Mouse (Mus musculus): ENCODE measurements around the gene Wdr4.
"Not testable (repeated sequence)": the region's sequence is repeated elsewhere in the genome, so short reads cannot be mapped to it uniquely, and the experiment has no call there.

The Wdr4 gene

GRCm38 (mm10) chr17:31519946-31520838 lies at the start of gene Wdr4, which contains the start of gene Ndufv3:
TSS of gene Wdr4 (minus strand) at chr17:31519980.
TSS of gene Ndufv3 (plus strand) at chr17:31520115.
- peak; percentile 99 for DNase-seq

GRCm38 (mm10) chr17:31566276-31566675 lies 46.5 kb upstream of the Wdr4 start:
- DNase-seq: no peak

- peak; percentile 72 for DNase-seq
These were observed 45.6 kb upstream of the Wdr4 start for GRCm38 (mm10) chr17:31565141-31566056.

GRCm38 (mm10) chr17:31564858-31565140 lies 45.0 kb upstream of the Wdr4 start:
- DNase-seq: no peak

- peak; percentile 98 for DNase-seq
These were observed 44.5 kb upstream of the Wdr4 start, which contains the start of gene Pknox1 for GRCm38 (mm10) chr17:31564015-31564857. TSS of gene Pknox1 (plus strand) at chr17:31564734.

GRCm38 (mm10) chr17:31563632-31564014 lies 43.8 kb upstream of the Wdr4 start:
- peak; percentile 28 for DNase-seq

GRCm38 (mm10) chr17:31559021-31559789 lies 39.4 kb upstream of the Wdr4 start:
- DNase-seq: no peak

- DNase-seq: no peak
These were observed 38.3 kb upstream of the Wdr4 start for GRCm38 (mm10) chr17:31557947-31558542.

- DNase-seq: no peak
These were observed 37.5 kb upstream of the Wdr4 start for GRCm38 (mm10) chr17:31557124-31557880.

- no peak for DNase-seq
These were observed 36.5 kb upstream of the Wdr4 start for GRCm38 (mm10) chr17:31556253-31556652.

GRCm38 (mm10) chr17:31552601-31553000 lies 32.8 kb upstream of the Wdr4 start:
- DNase-seq: not testable (repeated sequence)

- no peak for DNase-seq
These were observed 29.6 kb upstream of the Wdr4 start for GRCm38 (mm10) chr17:31549389-31549788.

GRCm38 (mm10) chr17:31547974-31548373 lies 28.2 kb upstream of the Wdr4 start:
- DNase-seq: no peak

- no peak for DNase-seq
These were observed 26.8 kb upstream of the Wdr4 start for GRCm38 (mm10) chr17:31546444-31547196.

- DNase-seq: no peak
These were observed 23.8 kb upstream of the Wdr4 start for GRCm38 (mm10) chr17:31543574-31543973.

GRCm38 (mm10) chr17:31541460-31541831 lies 21.7 kb upstream of the Wdr4 start:
- DNase-seq: no peak

- no peak for DNase-seq
These were observed 21.2 kb upstream of the Wdr4 start for GRCm38 (mm10) chr17:31540809-31541459.

GRCm38 (mm10) chr17:31540101-31540500 lies 20.3 kb upstream of the Wdr4 start:
- DNase-seq: no peak

GRCm38 (mm10) chr17:31535871-31536629 lies 16.3 kb upstream of the Wdr4 start:
- peak; percentile 72 for DNase-seq

Data from right cerebral cortex, postnatal 14 days (tissue).